Mouse (Mus musculus): Measurements from ENCODE around the gene Fgf3. TPM values are rescaled to one million over a fixed set of nuclear protein-coding genes. Genes with fewer than 3 reads are reported as not detected.
"Not testable (repeated sequence)": the region's sequence is repeated elsewhere in the genome, so short reads cannot be mapped to it uniquely, and the experiment has no call there.

Fgf3 gene
- polyA plus RNA-seq, 1 experiment from 2014 or later: 1.4 TPM

GRCm38 (mm10) chr7:144887672-144888071 lies 49.8 kb downstream of the Fgf3 start:
- no peak overlapping the region for H3K27ac ChIP-seq (ENCODE audit: low read length)
- no peaks in the 10 kb centered on the region; the same call in none of the 2 replicates for H3K27me3 ChIP-seq (ENCODE audit: control insufficient read depth, insufficient read depth, low read depth, low read length)
- no peaks in the 10 kb centered on the region for H3K36me3 ChIP-seq (ENCODE audit: control insufficient read depth, insufficient read depth, low read length)
- WGBS: 86% methylated on average over 2 of the region's 2 CpGs
- H3K9me3 ChIP-seq (replicated peaks; ENCODE audit: control insufficient read depth, low read length, poor library complexity, severe bottlenecking): no peaks in the 10 kb centered on the region
- no peak for ATAC-seq
- H3K4me1 ChIP-seq (ENCODE audit: control insufficient read depth, insufficient read depth, low read length): no peaks in the 10 kb centered on the region
- no peak overlapping the region for H3K9ac ChIP-seq (ENCODE audit: low read depth, low read length)
- H3K4me3 ChIP-seq (ENCODE audit: low read depth, low read length): no peak overlapping the region
- no peak overlapping the region for H3K4me2 ChIP-seq (ENCODE audit: low read length)

- Histone ChIP-seq H3K27me3 (ENCODE audit: control insufficient read depth, insufficient read depth, low read depth, low read length) (no peaks in the 10 kb centered on the region; the same call in none of the 2 replicates), H3K4me2 (ENCODE audit: low read length) (no peak overlapping the region), H3K4me1 (ENCODE audit: control insufficient read depth, insufficient read depth, low read length) (no peaks in the 10 kb centered on the region), H3K9ac (ENCODE audit: low read depth, low read length) (no peak overlapping the region), H3K4me3 (ENCODE audit: low read depth, low read length) (no peak overlapping the region), H3K27ac (ENCODE audit: low read length) (no peak overlapping the region), H3K36me3 (ENCODE audit: control insufficient read depth, insufficient read depth, low read length) (no peaks in the 10 kb centered on the region), H3K9me3 (replicated peaks; ENCODE audit: control insufficient read depth, low read length, poor library complexity, severe bottlenecking) (no peaks in the 10 kb centered on the region)
- WGBS: 5% methylated on average over 18 of the region's 18 CpGs
- no peak for ATAC-seq
Measured at GRCm38 (mm10) chr7:144888564-144889299, 50.8 kb downstream of the Fgf3 start.

DNA sequence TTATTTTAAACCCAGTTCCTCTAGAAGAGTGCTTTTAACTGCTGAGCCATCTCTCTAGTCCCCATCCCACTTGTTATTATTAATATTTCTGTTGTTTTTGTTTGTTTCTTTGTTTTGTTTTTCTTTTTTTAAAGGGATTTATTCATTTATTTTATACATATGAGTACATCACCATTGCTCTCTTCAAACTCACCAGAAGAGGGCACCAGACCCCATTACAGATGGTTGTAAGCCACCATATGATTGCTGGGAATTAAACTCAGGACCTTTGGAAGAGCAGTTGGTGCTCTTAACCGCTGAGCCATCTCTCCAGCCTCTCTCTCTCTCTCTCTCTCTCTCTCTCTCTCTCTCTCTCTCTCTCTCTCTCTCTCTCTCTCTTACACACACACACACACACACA lies 52.8 kb downstream of the Fgf3 start:
- not testable (repeated sequence) for H3K4me1 ChIP-seq (ENCODE audit: control insufficient read depth, insufficient read depth, low read length); H3K27me3 ChIP-seq (ENCODE audit: control insufficient read depth, insufficient read depth, low read depth, low read length); H3K36me3 ChIP-seq (ENCODE audit: control insufficient read depth, insufficient read depth, low read length); H3K9me3 ChIP-seq (replicated peaks; ENCODE audit: control insufficient read depth, low read length, poor library complexity, severe bottlenecking); ATAC-seq; H3K9ac ChIP-seq (ENCODE audit: low read depth, low read length); H3K27ac ChIP-seq (ENCODE audit: low read length); H3K4me2 ChIP-seq (ENCODE audit: low read length); H3K4me3 ChIP-seq (ENCODE audit: low read depth, low read length)
- 100% methylated on average over 1 of the region's 1 CpGs for WGBS

- H3K9ac ChIP-seq (ENCODE audit: low read depth, low read length): no peak overlapping the region
- no peaks in the 10 kb centered on the region for H3K36me3 ChIP-seq (ENCODE audit: control insufficient read depth, insufficient read depth, low read length)
- H3K4me2 ChIP-seq (ENCODE audit: low read length): no peak overlapping the region
- ATAC-seq: no peak
- 86% methylated on average over 2 of the region's 2 CpGs for WGBS
- H3K9me3 ChIP-seq (replicated peaks; ENCODE audit: control insufficient read depth, low read length, poor library complexity, severe bottlenecking): no peaks in the 10 kb centered on the region
- H3K4me3 ChIP-seq (ENCODE audit: low read depth, low read length): no peak overlapping the region
- peaks cover 5% of the 10 kb centered on the region for H3K27me3 ChIP-seq (ENCODE audit: control insufficient read depth, insufficient read depth, low read depth, low read length)
- H3K27ac ChIP-seq (ENCODE audit: low read length): no peak overlapping the region
- peaks cover 19% of the 10 kb centered on the region for H3K4me1 ChIP-seq (ENCODE audit: control insufficient read depth, insufficient read depth, low read length)
Measured at GRCm38 (mm10) chr7:144891863-144892262, 54.0 kb downstream of the Fgf3 start.

GRCm38 (mm10) chr7:144892322-144892721 lies 54.4 kb downstream of the Fgf3 start:
- H3K4me3 ChIP-seq (ENCODE audit: low read depth, low read length): no peak overlapping the region
- H3K27me3 ChIP-seq (ENCODE audit: control insufficient read depth, insufficient read depth, low read depth, low read length): peaks cover 5% of the 10 kb centered on the region
- ATAC-seq: no peak
- no peak overlapping the region for H3K4me2 ChIP-seq (ENCODE audit: low read length)
- peaks cover 21% of the 10 kb centered on the region for H3K4me1 ChIP-seq (ENCODE audit: control insufficient read depth, insufficient read depth, low read length)
- H3K9ac ChIP-seq (ENCODE audit: low read depth, low read length): no peak overlapping the region
- WGBS: 53% methylated on average over 6 of the region's 6 CpGs
- no peaks in the 10 kb centered on the region for H3K36me3 ChIP-seq (ENCODE audit: control insufficient read depth, insufficient read depth, low read length)
- H3K9me3 ChIP-seq (replicated peaks; ENCODE audit: control insufficient read depth, low read length, poor library complexity, severe bottlenecking): no peaks in the 10 kb centered on the region
- no peak overlapping the region for H3K27ac ChIP-seq (ENCODE audit: low read length)

Other genes starting within 250 kb of the Fgf3 start
- gene Ano1, start 86.1 kb upstream of the Fgf3 start, polyA plus RNA-seq (2015; fragmentation: Nextera tagmentation; extraction: Ambion mirVana): 9.8 and 11.2 TPM in 2 replicates
- not detected in 2 replicates for gene Fgf4, start 9.3 kb downstream of the Fgf3 start, polyA plus RNA-seq (2015; fragmentation: Nextera tagmentation; extraction: Ambion mirVana)
- 19.0 and 35.9 TPM in 2 replicates for gene Fgf15, start 58.4 kb downstream of the Fgf3 start, polyA plus RNA-seq (2015; fragmentation: Nextera tagmentation; extraction: Ambion mirVana)
- gene LTO1, start 77.0 kb downstream of the Fgf3 start, polyA plus RNA-seq (2015; fragmentation: Nextera tagmentation; extraction: Ambion mirVana): 31.1 and 36.0 TPM in 2 replicates
- 21.5 and 31.5 TPM in 2 replicates for gene Ccnd1, start 101.8 kb downstream of the Fgf3 start, polyA plus RNA-seq (2015; fragmentation: Nextera tagmentation; extraction: Ambion mirVana)

Measured in midbrain, embryonic 16.5 days (tissue).